Mouse (Mus musculus) left cerebral cortex, postnatal 14 days (tissue): ENCODE measurements around the gene Edem3. TPM values are rescaled to one million over a fixed set of nuclear protein-coding genes. Genes with fewer than 3 reads are reported as not detected.

Experiments
- DNase-seq, 2 experiments: peaks; one replicate each; pipeline ENCODE4 v3.0.0; 2021 to 2022; ENCODE audit warnings: low spot score in 2 of 2, mixed read lengths in 1 of 2
- intact Hi-C: fragments of 180-260 bp; cut with DNase I; formaldehyde crosslinking; loops from one replicate; pipeline ENCODE4 v1.15.1; 2025
- long read RNA-seq, 2 experiments: library from polyadenylated mRNA; stranded (forward); transcript quantifications; one replicate each; pipeline ENCODE4 v2.0.0; 2021
- total RNA-seq, 2 experiments: library from RNA; stranded (reverse); gene quantifications; 2 replicates each; pipeline ENCODE4 v1.2.3; 2021

Edem3 gene
- 10 to 100 TPM; 40.0 to 40.2 TPM for total RNA-seq
- long read RNA-seq, experiment 1, full-length matches to known transcripts: 9 of 18 reads
- long read RNA-seq, experiment 1, partial matches to known transcripts: 1 of 18 reads
- long read RNA-seq, experiment 1, other reads (novel, unspliced or antisense): 8 of 18 reads
- long read RNA-seq, experiment 2, full-length matches to known transcripts: 15 of 24 reads
- long read RNA-seq, experiment 2, partial matches to known transcripts: 1 of 24 reads
- long read RNA-seq, experiment 2, other reads (novel, unspliced or antisense): 8 of 24 reads

GRCm38 (mm10) chr1:151754881-151755659, at the start of gene Edem3:
Gene Edem3 (plus strand): TSS chr1:151755371.
- intact Hi-C loops: no loop called here
- DNase-seq: peak; percentile 98 to 99

- intact Hi-C loops: loop anchor here (1.0 to 5.0 kb wide), 3 partner anchors 142 to 244 kb away; no protein-coding TSS in a partner anchor
- DNase-seq: peak; percentile 82 to 93
Observed at GRCm38 (mm10) chr1:151705723-151706396, 49.3 kb upstream of the Edem3 start.

GRCm38 (mm10) chr1:151706397-151706752, 48.8 kb upstream of the Edem3 start:
- DNase-seq: no peak
- intact Hi-C loops: loop anchor here (1.0 to 5.0 kb wide), 3 partner anchors 142 to 244 kb away; no protein-coding TSS in a partner anchor

GRCm38 (mm10) chr1:151708966-151709733, 46.0 kb upstream of the Edem3 start:
- intact Hi-C loops: loop anchor here (5.0 kb wide), 2 partner anchors 217 to 247 kb away; no protein-coding TSS in a partner anchor
- no peak for DNase-seq

- DNase-seq: no peak
- intact Hi-C loops: loop anchor here (5.0 kb wide), 2 partner anchors 217 to 247 kb away; no protein-coding TSS in a partner anchor
Observed at GRCm38 (mm10) chr1:151709734-151710022, 45.5 kb upstream of the Edem3 start.

GRCm38 (mm10) chr1:151710424-151711055, 44.6 kb upstream of the Edem3 start:
- no peak for DNase-seq
- intact Hi-C loops: no loop called here

GRCm38 (mm10) chr1:151711062-151711461, 44.1 kb upstream of the Edem3 start:
- DNase-seq: no peak
- intact Hi-C loops: no loop called here

GRCm38 (mm10) chr1:151712664-151713063, 42.5 kb upstream of the Edem3 start:
- intact Hi-C loops: no loop called here
- no peak for DNase-seq

- intact Hi-C loops: no loop called here
- DNase-seq: no peak
Observed at GRCm38 (mm10) chr1:151713622-151714021, 41.5 kb upstream of the Edem3 start.

GRCm38 (mm10) chr1:151716024-151716710, 39.0 kb upstream of the Edem3 start:
- intact Hi-C loops: no loop called here
- no peak for DNase-seq

- DNase-seq: no peak
- intact Hi-C loops: no loop called here
Observed at GRCm38 (mm10) chr1:151717624-151718023, 37.5 kb upstream of the Edem3 start.

- intact Hi-C loops: no loop called here
- DNase-seq: no peak
Observed at GRCm38 (mm10) chr1:151718575-151718974, 36.6 kb upstream of the Edem3 start.

- intact Hi-C loops: no loop called here
- DNase-seq: no peak
Observed at GRCm38 (mm10) chr1:151719911-151720310, 35.3 kb upstream of the Edem3 start.

- intact Hi-C loops: no loop called here
- no peak for DNase-seq
Observed at GRCm38 (mm10) chr1:151720566-151720965, 34.6 kb upstream of the Edem3 start.

GRCm38 (mm10) chr1:151721357-151721983, 33.7 kb upstream of the Edem3 start:
- intact Hi-C loops: no loop called here
- no peak for DNase-seq

GRCm38 (mm10) chr1:151723771-151724170, 31.4 kb upstream of the Edem3 start:
- intact Hi-C loops: no loop called here
- DNase-seq: no peak

- no peak for DNase-seq
- intact Hi-C loops: no loop called here
Observed at GRCm38 (mm10) chr1:151725590-151725989, 29.6 kb upstream of the Edem3 start.

GRCm38 (mm10) chr1:151726358-151726757, 28.8 kb upstream of the Edem3 start:
- no peak for DNase-seq
- intact Hi-C loops: no loop called here
